Mouse (Mus musculus): ENCODE measurements around the gene 1700061G19Rik.

DNA sequence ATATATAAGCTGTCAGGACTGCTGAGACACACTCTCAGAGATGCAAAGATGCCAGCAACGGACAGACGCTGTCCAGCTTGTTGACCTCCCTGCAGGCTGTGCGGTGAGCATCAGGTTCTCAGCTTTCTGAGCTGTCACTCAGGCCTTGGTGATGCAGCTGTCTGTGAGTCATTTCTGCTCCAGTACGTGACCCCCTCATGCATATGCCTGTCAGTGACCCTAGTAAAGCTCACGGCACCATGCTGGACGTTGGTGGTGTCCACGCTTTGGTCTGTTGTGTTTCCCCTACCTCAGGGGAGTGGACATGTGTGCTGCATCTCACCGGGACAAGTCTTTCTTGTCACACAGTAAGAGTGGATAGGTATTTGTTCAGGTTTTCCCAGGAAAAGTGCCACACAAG lies 3.5 kb upstream of the 1700061G19Rik start:
- no peak for TF ChIP-seq POLR2A (IDR thresholded peaks at IDR 0.05; ENCODE audit: borderline replicate concordance, low read depth, low read length)
- TF ChIP-seq CTCF (IDR thresholded peaks at IDR 0.05; ENCODE audit: low read depth, low read length) = no peak

All from bone marrow macrophage, adult 2 months (primary cell).